Mouse (Mus musculus) olfactory bulb, adult 2 months (tissue): ENCODE measurements around the gene Sec22a.

Experiments
- CTCF ChIP-seq: fragments of 200-500 bp; IDR thresholded peaks from 2 replicates; pipeline ENCODE4 v1.5.1; 2012; ENCODE audit warnings: low read depth, mild to moderate bottlenecking, low read length, moderate library complexity; ENCODE audit not compliant: insufficient read depth
- POLR2A ChIP-seq: fragments of 200-500 bp; IDR thresholded peaks from 2 replicates; pipeline ENCODE4 v1.6.1; 2012; ENCODE audit warnings: mild to moderate bottlenecking, low read depth, low read length, moderate library complexity; ENCODE audit not compliant: insufficient read depth

DNA sequence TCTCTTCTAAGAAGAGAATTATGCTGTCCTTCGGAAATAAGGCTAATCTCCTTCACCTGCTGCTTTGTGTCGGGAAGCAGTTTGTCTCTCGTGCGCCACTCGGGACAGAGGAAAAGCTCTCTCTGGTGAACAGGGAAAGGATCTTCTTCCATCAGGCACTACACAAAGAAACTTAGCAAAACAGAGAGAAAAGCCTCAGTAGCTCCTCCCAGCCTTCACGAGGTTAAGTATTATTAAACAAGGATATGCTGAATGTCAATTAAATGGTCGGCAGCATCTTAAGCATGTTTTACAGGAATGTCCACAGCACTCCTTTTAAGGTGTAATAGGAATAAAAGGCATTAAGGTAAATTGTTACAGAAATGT, 328 bp upstream of the Sec22a start:
- TF ChIP-seq CTCF (no peak), POLR2A (no peak; the same call in 1 of the 2 replicates)
